Mouse (Mus musculus) lung, adult 18-20 months (tissue): Measurements from ENCODE around the gene Alyref.
"Not testable (repeated sequence)": the region's sequence is repeated elsewhere in the genome, so short reads cannot be mapped to it uniquely, and the experiment has no call there.

Source experiments
- DNase-seq, 2 experiments: peaks; one replicate each; pipeline ENCODE4 v3.0.0; 2022; ENCODE audit warnings: mixed read lengths in 2 of 2

Gene Alyref

GRCm38 (mm10) chr11:120572752-120573584 lies 25.2 kb downstream of the Alyref start, which contains the start of gene P4hb:
P4hb (minus strand) TSS chr11:120573253.
- peak; percentile 100 for DNase-seq

- DNase-seq: peak in 1 of 2 experiments; percentile 34
Measured at GRCm38 (mm10) chr11:120572417-120572751, 25.8 kb downstream of the Alyref start.

- DNase-seq: no peak
Measured at GRCm38 (mm10) chr11:120571754-120572416, 26.3 kb downstream of the Alyref start.

GRCm38 (mm10) chr11:120571122-120571521 lies 27.0 kb downstream of the Alyref start:
- no peak for DNase-seq

GRCm38 (mm10) chr11:120568324-120568723 lies 29.8 kb downstream of the Alyref start:
- DNase-seq: no peak

- no peak for DNase-seq
Measured at GRCm38 (mm10) chr11:120565114-120565513, 33.1 kb downstream of the Alyref start.

GRCm38 (mm10) chr11:120562949-120563348 lies 35.2 kb downstream of the Alyref start:
- DNase-seq: no peak

GRCm38 (mm10) chr11:120560952-120561728 lies 37.0 kb downstream of the Alyref start:
- DNase-seq: no peak

GRCm38 (mm10) chr11:120558843-120559242 lies 39.3 kb downstream of the Alyref start:
- DNase-seq: not testable (repeated sequence)

GRCm38 (mm10) chr11:120555260-120555659 lies 42.9 kb downstream of the Alyref start:
- no peak for DNase-seq

- no peak for DNase-seq
Measured at GRCm38 (mm10) chr11:120554834-120555233, 43.3 kb downstream of the Alyref start.

GRCm38 (mm10) chr11:120552736-120553135 lies 45.4 kb downstream of the Alyref start:
- DNase-seq: no peak

- DNase-seq: no peak
Measured at GRCm38 (mm10) chr11:120550810-120551440, 47.2 kb downstream of the Alyref start, which contains the start of gene Ppp1r27. Ppp1r27 (minus strand) TSS chr11:120551132.

- peak in 1 of 2 experiments; percentile 19 for DNase-seq
Measured at GRCm38 (mm10) chr11:120549986-120550809, 48.0 kb downstream of the Alyref start.

GRCm38 (mm10) chr11:120549168-120549945 lies 48.8 kb downstream of the Alyref start, which contains the start of gene Mcrip1:
Mcrip1 (minus strand) TSS chr11:120549727.
- peak; percentile 93 to 95 for DNase-seq

GRCm38 (mm10) chr11:120548786-120549167 lies 49.4 kb downstream of the Alyref start:
- no peak for DNase-seq

GRCm38 (mm10) chr11:120548214-120548613 lies 50.0 kb downstream of the Alyref start:
- DNase-seq: no peak

GRCm38 (mm10) chr11:120547469-120547868 lies 50.7 kb downstream of the Alyref start:
- no peak for DNase-seq

- no peak for DNase-seq
Measured at GRCm38 (mm10) chr11:120545964-120546363, 52.2 kb downstream of the Alyref start.

GRCm38 (mm10) chr11:120542376-120542775 lies 55.8 kb downstream of the Alyref start:
- DNase-seq: no peak
